Mouse (Mus musculus) stomach, embryonic 16.5 days (tissue): ENCODE measurements at regions not wholly inside any gene's neighbourhood (a gene's known extent, or its start where the extent isn't known, plus 50 kb on each side); places are given as distances from the start of the nearest gene placed in this dataset.

ENCODE experiments used
- ATAC-seq: fragments of 200-750 bp; cut with Nextera tagmentation; 2 replicates; pipeline ENCODE4 v1.8.0; 2017; ENCODE audit warnings: moderate number of reproducible peaks, moderate TSS enrichment; ENCODE audit not compliant: insufficient read depth, low FRiP score
- H3K27ac ChIP-seq: fragments of 300-500 bp; sonication (generic); 2 replicates; pipeline ENCODE4 v1.5.1; 2014; ENCODE audit warnings: low read length
- H3K27me3 ChIP-seq: fragments of 300-500 bp; sonication (generic); 2 replicates; pipeline ENCODE4 v1.6.1; 2014; ENCODE audit warnings: low read length, control low read depth, mixed read lengths; ENCODE audit not compliant: control insufficient read depth, insufficient read depth
- H3K36me3 ChIP-seq: fragments of 300-500 bp; sonication (generic); 2 replicates; pipeline ENCODE4 v1.6.1; 2014; ENCODE audit warnings: low read length; ENCODE audit not compliant: control insufficient read depth, insufficient read depth
- H3K4me1 ChIP-seq: fragments of 300-500 bp; sonication (generic); 2 replicates; pipeline ENCODE4 v1.6.1; 2014; ENCODE audit warnings: low read length, control low read depth, mixed read lengths; ENCODE audit not compliant: control insufficient read depth, insufficient read depth
- H3K4me2 ChIP-seq: fragments of 300-500 bp; sonication (generic); 2 replicates; pipeline ENCODE4 v1.6.1; 2014; ENCODE audit warnings: low read depth, low read length, mixed read lengths
- H3K4me3 ChIP-seq: fragments of 300-500 bp; sonication (generic); replicated peaks from 2 replicates; pipeline ENCODE4 v1.5.1; 2014; ENCODE audit warnings: mild to moderate bottlenecking, low read length
- H3K9ac ChIP-seq: fragments of 300-500 bp; sonication (generic); 2 replicates; pipeline ENCODE4 v1.6.1; 2014; ENCODE audit warnings: low read length
- H3K9me3 ChIP-seq: fragments of 300-500 bp; sonication (generic); replicated peaks from 2 replicates; pipeline ENCODE4 v1.6.1; 2016; ENCODE audit warnings: low read length, control low read depth; ENCODE audit not compliant: control insufficient read depth
- WGBS: fragments of 180-500 bp; shearing (Covaris S2); extraction: QIAGEN DNeasy Blood & Tissue Kit; methylation state at CpG from one replicate; pipeline ENCODE4 v1.1.7; 2014; 5-methylcytosine and 5-hydroxymethylcytosine counted together

DNA sequence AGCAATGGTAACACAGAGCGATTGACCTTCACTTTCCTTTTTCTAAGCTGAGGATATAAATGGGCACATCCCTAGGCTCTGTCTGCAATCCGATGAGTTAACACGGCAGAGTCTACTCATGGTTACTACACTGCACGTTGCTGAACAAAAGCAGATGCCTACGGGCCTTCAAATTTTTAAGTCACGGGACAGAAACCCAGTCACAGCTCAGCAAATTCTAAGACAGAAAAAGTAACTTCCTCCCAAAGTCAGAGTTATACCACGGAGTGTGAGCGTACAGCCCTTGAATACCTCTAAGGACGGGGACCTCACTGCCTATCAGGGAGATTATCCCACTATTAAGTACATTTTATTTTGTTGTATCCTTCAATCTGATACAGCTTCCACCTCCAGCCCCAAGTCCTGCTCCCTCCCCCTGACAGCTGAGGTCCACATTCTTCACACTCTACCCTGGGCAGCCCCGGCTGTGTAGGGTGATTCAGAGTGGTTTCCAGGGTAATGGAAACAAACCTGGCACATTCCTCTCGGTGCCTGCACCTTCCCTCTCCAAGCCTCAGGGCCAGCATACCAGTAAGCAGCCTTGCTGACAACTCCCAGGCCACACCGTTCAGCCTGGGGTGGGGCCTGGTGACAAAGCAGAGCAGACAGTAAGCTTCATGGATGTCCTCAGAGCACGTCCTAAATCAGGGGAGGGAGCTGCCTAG, 90.2 kb upstream of the Zfp703 start:
- peak; percentile 40; the same call in 1 of the 2 replicates for ATAC-seq
- Histone ChIP-seq H3K4me1 (peaks cover 19% of the 10 kb centered on the region), H3K27me3 (no peaks in the 10 kb centered on the region; the same call in 1 of the 2 replicates), H3K9me3 (no peaks in the 10 kb centered on the region), H3K27ac (peak overlapping the region; percentile 56; the same call in 1 of the 2 replicates), H3K4me2 (no peak overlapping the region), H3K36me3 (no peaks in the 10 kb centered on the region), H3K4me3 (no peak overlapping the region), H3K9ac (no peak overlapping the region)
- WGBS, result 71% methylated on average over 13 of the region's 13 CpGs

DNA sequence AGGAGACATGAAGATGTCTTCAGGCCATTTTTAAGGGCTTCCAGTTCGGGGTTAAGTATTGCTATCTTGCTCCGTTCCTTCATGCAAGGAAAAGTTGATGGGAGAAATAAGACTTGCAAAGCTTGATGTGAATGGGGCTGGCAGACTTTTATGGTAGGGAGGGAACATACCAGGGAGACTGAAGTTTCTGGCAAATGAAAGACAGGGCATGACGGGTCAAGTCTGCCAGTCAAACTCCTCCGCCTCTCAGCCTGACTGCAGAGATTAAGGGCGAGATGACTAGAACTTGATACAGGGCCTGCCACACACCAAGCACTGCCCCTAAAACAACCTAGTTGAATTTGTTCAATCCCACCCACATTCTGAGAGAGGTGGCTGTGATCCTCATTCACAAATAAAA, 89.6 kb upstream of the Zfp703 start:
- H3K4me2 ChIP-seq, result no peak overlapping the region
- no peak for ATAC-seq

DNA sequence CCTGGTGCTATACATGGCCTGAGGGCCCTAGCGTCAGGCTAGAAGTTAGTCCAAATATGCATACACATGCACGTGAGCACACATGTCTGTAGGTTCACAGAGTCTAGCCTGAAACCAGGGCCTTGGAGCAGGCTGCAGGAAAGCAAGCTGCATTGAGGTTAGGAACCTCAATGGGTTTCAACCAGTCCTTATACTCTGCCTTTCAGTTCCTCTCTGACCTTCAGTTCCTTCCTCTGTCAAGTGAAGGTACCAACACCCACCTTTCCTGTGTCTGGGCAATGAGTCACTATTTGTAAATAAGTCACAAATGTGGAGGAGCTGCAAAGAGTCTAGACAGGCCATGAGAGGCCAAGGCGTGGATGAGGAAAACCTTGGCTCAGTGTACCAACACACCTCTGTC, 89.1 kb upstream of the Zfp703 start:
- no peak for ATAC-seq
- Histone ChIP-seq H3K27ac (0 out of 2 replicates have a peak overlapping the region, but pooled peaks have one; percentile 24), H3K9me3 (no peaks in the 10 kb centered on the region), H3K27me3 (no peaks in the 10 kb centered on the region), H3K4me3 (no peak overlapping the region), H3K9ac (no peak overlapping the region), H3K4me2 (no peak overlapping the region), H3K36me3 (no peaks in the 10 kb centered on the region), H3K4me1 (peaks cover 18% of the 10 kb centered on the region)
- WGBS, result 56% methylated on average over 3 of the region's 3 CpGs

More for the DNA sequence above, 89.6 kb upstream of the Zfp703 start:
- WGBS, result 78% methylated on average over 5 of the region's 5 CpGs
- H3K4me1 ChIP-seq, result peaks cover 19% of the 10 kb centered on the region
- H3K9ac ChIP-seq, result no peak overlapping the region
- H3K36me3 ChIP-seq, result no peaks in the 10 kb centered on the region
- H3K9me3 ChIP-seq, result no peaks in the 10 kb centered on the region
- H3K27ac ChIP-seq, result peak overlapping the region; percentile 56; the same call in 1 of the 2 replicates
- no peak overlapping the region for H3K4me3 ChIP-seq
- H3K27me3 ChIP-seq, result no peaks in the 10 kb centered on the region; the same call in 1 of the 2 replicates

DNA sequence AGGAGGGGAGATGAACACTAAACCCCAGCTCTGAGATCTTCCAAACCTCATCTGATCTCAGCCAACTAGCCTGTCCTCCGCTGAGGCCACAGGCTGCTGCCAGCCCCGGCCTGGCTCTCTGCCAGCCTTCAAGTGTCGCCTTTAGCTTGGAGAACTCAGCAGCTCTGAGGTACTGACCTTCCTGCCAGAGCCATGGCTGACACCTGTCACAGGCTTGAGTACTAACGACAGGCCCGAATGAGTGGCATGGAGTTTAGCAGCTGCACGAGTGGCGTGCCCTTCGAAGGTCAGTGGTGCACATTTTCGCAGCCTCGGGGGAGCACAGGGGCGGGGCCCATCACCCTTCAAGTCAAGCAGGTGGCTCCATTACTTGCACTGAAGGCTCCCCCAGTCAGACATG, 85.2 kb upstream of the Zfp703 start:
- Histone ChIP-seq H3K4me2 (no peak overlapping the region), H3K27ac (no peak overlapping the region), H3K4me1 (0 out of 2 replicates have a peak, but pooled peaks cover 2% of the 10 kb centered on the region), H3K27me3 (no peaks in the 10 kb centered on the region), H3K36me3 (no peaks in the 10 kb centered on the region), H3K4me3 (no peak overlapping the region), H3K9me3 (no peaks in the 10 kb centered on the region), H3K9ac (no peak overlapping the region)
- WGBS, result 67% methylated on average over 11 of the region's 11 CpGs
- no peak for ATAC-seq

DNA sequence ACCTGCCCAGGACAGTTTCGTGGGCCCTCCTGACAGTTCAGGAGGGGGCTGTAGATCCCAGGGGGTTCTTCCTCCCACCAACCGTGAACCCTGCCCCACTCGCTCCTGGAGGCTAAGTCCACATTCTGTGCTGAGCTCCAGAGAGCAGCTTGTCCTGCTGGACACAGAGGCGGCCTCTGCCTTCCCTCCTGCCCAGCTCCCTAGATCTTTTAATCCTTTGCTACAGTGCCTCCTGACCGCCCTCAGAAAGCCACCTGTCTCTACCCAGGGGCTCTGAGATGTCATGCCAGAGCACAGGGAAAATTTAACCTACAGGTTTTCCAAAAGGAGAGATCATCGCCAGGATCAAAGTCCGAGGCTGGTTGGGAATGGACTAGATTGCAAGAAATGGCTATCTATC, 84.7 kb upstream of the Zfp703 start:
- Histone ChIP-seq H3K4me1 (no peaks in the 10 kb centered on the region), H3K27me3 (no peaks in the 10 kb centered on the region), H3K36me3 (no peaks in the 10 kb centered on the region), H3K4me3 (no peak overlapping the region), H3K9me3 (no peaks in the 10 kb centered on the region), H3K4me2 (no peak overlapping the region), H3K27ac (no peak overlapping the region), H3K9ac (no peak overlapping the region)
- WGBS, result 74% methylated on average over 7 of the region's 7 CpGs
- ATAC-seq, result no peak

DNA sequence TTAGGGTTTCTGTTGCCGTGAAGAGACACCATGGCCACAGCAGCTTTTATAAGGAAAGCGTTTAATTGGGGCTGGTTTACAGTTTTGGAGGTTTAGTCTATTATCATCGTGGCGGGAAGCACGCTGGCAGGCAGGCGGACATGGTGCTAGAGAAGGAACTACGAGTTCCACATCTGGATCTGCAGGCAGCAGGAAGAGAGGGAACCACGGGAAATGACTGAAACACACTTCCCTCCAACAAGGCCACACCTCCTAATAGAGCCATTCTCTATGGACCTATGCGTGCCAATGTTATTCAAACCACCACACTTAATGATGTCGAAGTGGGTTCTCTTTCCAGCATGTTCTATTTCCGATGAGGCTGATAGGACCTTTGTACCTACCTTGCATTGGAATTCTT, 81.3 kb upstream of the Zfp703 start:
- no peaks in the 10 kb centered on the region for H3K27me3 ChIP-seq
- no peak overlapping the region for H3K27ac ChIP-seq
- no peak overlapping the region for H3K4me3 ChIP-seq
- H3K36me3 ChIP-seq, result no peaks in the 10 kb centered on the region
- no peak overlapping the region for H3K4me2 ChIP-seq
- WGBS, result 78% methylated on average over 11 of the region's 11 CpGs
- H3K4me1 ChIP-seq, result no peaks in the 10 kb centered on the region
- no peaks in the 10 kb centered on the region for H3K9me3 ChIP-seq
- no peak for ATAC-seq
- no peak overlapping the region for H3K9ac ChIP-seq

DNA sequence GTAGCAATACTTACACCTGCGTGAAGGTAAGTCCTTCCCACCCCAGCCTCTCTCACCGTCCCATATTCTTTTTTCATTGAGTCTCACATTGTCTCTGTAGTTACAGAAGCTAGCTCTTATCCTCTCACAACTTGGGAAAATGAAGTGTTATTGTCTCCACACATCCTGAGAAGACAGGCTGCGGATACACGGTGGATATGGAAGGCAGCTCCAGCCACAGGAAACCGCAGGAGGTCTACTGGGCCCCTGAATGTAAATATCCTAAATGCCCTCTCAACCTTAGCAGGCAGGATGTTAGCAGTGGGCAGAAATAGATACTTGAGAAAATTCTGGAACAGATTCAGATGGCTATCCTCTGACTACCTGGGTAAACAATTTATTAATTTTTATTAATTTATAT, 73.8 kb upstream of the Zfp703 start:
- Histone ChIP-seq H3K4me3 (no peak overlapping the region), H3K36me3 (no peaks in the 10 kb centered on the region), H3K4me1 (peaks cover 10% of the 10 kb centered on the region; the same call in 1 of the 2 replicates), H3K9me3 (no peaks in the 10 kb centered on the region), H3K9ac (no peak overlapping the region), H3K4me2 (no peak overlapping the region), H3K27me3 (no peaks in the 10 kb centered on the region), H3K27ac (no peak overlapping the region)
- ATAC-seq, result no peak
- 58% methylated on average over 5 of the region's 5 CpGs for WGBS

DNA sequence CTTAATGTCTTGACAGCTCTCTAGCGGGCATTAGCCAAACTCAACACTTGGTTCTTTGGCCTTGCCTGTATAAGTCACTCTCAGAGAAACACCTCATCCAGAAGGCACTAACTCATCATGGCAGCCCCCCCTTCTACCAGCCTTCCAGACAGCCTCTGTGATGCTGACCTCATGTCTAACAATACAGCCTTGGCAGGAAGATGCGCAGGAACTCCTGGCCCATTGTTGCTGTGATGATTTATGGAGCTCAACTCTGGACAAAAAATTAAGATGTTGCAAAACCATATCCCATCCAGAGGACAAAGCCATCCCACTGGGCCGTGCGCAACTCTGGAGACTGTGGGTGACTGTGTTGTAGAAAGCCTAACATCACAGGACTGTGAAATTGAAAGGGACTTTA, 70.9 kb upstream of the Zfp703 start:
- Histone ChIP-seq H3K4me2 (no peak overlapping the region), H3K36me3 (no peaks in the 10 kb centered on the region), H3K27ac (no peak overlapping the region), H3K9me3 (no peaks in the 10 kb centered on the region), H3K4me1 (peaks cover 10% of the 10 kb centered on the region; the same call in 1 of the 2 replicates), H3K4me3 (no peak overlapping the region), H3K27me3 (no peaks in the 10 kb centered on the region), H3K9ac (no peak overlapping the region)
- no peak for ATAC-seq
- WGBS, result 77% methylated on average over 4 of the region's 4 CpGs

DNA sequence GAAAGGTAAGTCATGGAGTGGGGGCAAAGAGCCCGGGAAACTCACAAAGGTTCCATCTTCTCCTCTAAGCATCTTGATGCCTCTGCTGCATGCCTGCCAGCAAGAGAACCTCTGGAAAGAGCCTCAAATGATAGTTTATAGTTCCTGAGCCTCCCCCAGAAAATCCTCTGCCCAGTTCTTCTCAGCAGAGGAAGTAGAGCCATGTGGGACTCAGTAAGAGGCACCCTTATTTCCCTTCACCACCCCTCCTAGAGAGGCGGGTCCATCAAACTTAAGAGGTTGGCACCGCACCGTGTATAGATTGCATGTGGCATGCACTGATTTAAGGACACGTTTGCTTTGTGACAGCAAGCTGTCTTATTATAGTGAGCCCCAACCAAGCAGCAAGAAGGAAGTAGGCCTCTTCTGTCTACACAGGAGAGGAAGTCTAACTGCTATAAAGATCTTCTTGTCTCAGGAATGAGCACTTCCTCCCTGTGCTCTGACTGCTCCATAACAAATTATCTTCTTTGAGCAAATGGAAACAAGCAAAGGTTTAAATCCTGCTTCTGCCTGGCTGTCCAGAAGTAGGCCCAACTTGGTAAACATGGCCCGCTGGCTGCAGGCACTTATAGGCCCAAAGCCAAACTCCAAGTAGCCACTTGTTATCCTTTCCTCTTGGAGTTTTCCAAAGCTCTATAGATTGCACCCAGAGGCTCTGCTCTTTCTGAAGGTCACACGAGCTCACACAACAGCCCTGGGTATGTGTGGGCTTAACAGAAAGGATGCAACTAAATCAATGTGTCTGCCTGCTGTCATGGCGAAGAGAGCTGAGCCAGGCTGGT, 69.6 kb upstream of the Zfp703 start:
- no peak overlapping the region for H3K4me3 ChIP-seq
- H3K27me3 ChIP-seq, result no peaks in the 10 kb centered on the region
- WGBS, result 64% methylated on average over 8 of the region's 8 CpGs
- H3K27ac ChIP-seq, result peak overlapping the region; percentile 53; the same call in 1 of the 2 replicates
- no peaks in the 10 kb centered on the region for H3K9me3 ChIP-seq
- ATAC-seq, result no peak
- peaks cover 10% of the 10 kb centered on the region; the same call in 1 of the 2 replicates for H3K4me1 ChIP-seq
- H3K9ac ChIP-seq, result no peak overlapping the region; the same call in 1 of the 2 replicates
- H3K4me2 ChIP-seq, result no peak overlapping the region
- H3K36me3 ChIP-seq, result no peaks in the 10 kb centered on the region
